Mouse (Mus musculus) brain, embryonic 14.5 days (tissue): ENCODE results near the gene Gphn.

Experiments
- CTCF ChIP-seq: fragments of 200-500 bp; IDR thresholded peaks from 2 replicates; pipeline ENCODE4 v1.5.1; 2012; ENCODE audit warnings: inconsistent platforms, mild to moderate bottlenecking, moderate library complexity, borderline replicate concordance; ENCODE audit not compliant: insufficient read depth, insufficient read length; ENCODE audit errors: extremely low read depth
- POLR2A ChIP-seq: fragments of 200-500 bp; IDR thresholded peaks from 2 replicates; pipeline ENCODE4 v1.6.1; 2012; ENCODE audit warnings: mild to moderate bottlenecking, inconsistent platforms, borderline replicate concordance; ENCODE audit not compliant: poor library complexity, insufficient read depth, insufficient read length, severe bottlenecking; ENCODE audit errors: extremely low read depth

- no peak for TF ChIP-seq CTCF
- TF ChIP-seq POLR2A, result no peak
Observed at GRCm38 (mm10) chr12:78639466-78639865, 413.3 kb downstream of the Gphn start.
